Mouse (Mus musculus): ENCODE measurements at regions not wholly inside any gene's neighbourhood (a gene's known extent, or its start where the extent isn't known, plus 50 kb on each side); places are given as distances from the start of the nearest gene placed in this dataset.
A peak's percentile ranks its signal among the peaks of the same experiment; 100 is the strongest.

GRCm38 (mm10) chr3:105380818-105381217 is 71.3 kb upstream of the Kcnd3 start:
- no peak for DNase-seq

- DNase-seq, result peak; percentile 33
Observed at GRCm38 (mm10) chr3:105392611-105393514, 59.3 kb upstream of the Kcnd3 start.

All from right cerebral cortex, postnatal 4 days (tissue).